Mouse (Mus musculus) kidney, embryonic 15.5 days (tissue): Measurements from ENCODE around the gene Usp7. TPM values are rescaled to one million over a fixed set of nuclear protein-coding genes. Genes with fewer than 3 reads are reported as not detected.
A peak's percentile ranks its signal among the peaks of the same experiment; 100 is the strongest.

ENCODE experiments used
- ATAC-seq: fragments of 200-750 bp; cut with Nextera tagmentation; replicated peaks from 2 replicates; pipeline ENCODE4 v1.8.0; 2017; ENCODE audit warnings: moderate TSS enrichment; ENCODE audit not compliant: low FRiP score
- H3K27ac ChIP-seq: fragments of 300-500 bp; sonication (generic); 2 replicates; pipeline ENCODE4 v1.5.1; 2015; ENCODE audit warnings: mild to moderate bottlenecking, inconsistent platforms
- H3K27me3 ChIP-seq: fragments of 300-500 bp; sonication (generic); 2 replicates; pipeline ENCODE4 v1.6.1; 2015; ENCODE audit warnings: inconsistent platforms
- H3K36me3 ChIP-seq: fragments of 300-500 bp; sonication (generic); 2 replicates; pipeline ENCODE4 v1.6.1; 2015; ENCODE audit warnings: inconsistent platforms
- H3K4me1 ChIP-seq: fragments of 300-500 bp; sonication (generic); 2 replicates; pipeline ENCODE4 v1.6.1; 2015; ENCODE audit warnings: inconsistent platforms
- H3K4me2 ChIP-seq: fragments of 300-500 bp; sonication (generic); 2 replicates; pipeline ENCODE4 v1.6.1; 2015; ENCODE audit warnings: moderate library complexity, mild to moderate bottlenecking, inconsistent platforms
- H3K4me3 ChIP-seq: fragments of 300-500 bp; sonication (generic); replicated peaks from 2 replicates; pipeline ENCODE4 v1.5.1; 2015; ENCODE audit warnings: mild to moderate bottlenecking, inconsistent platforms
- H3K9ac ChIP-seq: fragments of 300-500 bp; sonication (generic); 2 replicates; pipeline ENCODE4 v1.6.1; 2015; ENCODE audit warnings: mild to moderate bottlenecking, inconsistent platforms
- H3K9me3 ChIP-seq: fragments of 300-500 bp; sonication (generic); replicated peaks from 2 replicates; pipeline ENCODE4 v1.6.1; 2016; ENCODE audit warnings: inconsistent platforms
- WGBS: fragments of 180-500 bp; shearing (Covaris S2); methylation state at CpG from one replicate; pipeline ENCODE4 v1.1.7; 2015; ENCODE audit warnings: mixed read lengths; 5-methylcytosine and 5-hydroxymethylcytosine counted together
- polyA plus RNA-seq: library from polyadenylated mRNA; unstranded; fragments of >200 nt; fragmentation: Nextera tagmentation; extraction: Ambion mirVana; gene quantifications from 2 replicates; pipeline ENCODE4 v1.2.1, GENCODE M21; 2015

Usp7 gene
- polyA plus RNA-seq, 1 experiment from 2014 or later: 31.3 TPM

DNA sequence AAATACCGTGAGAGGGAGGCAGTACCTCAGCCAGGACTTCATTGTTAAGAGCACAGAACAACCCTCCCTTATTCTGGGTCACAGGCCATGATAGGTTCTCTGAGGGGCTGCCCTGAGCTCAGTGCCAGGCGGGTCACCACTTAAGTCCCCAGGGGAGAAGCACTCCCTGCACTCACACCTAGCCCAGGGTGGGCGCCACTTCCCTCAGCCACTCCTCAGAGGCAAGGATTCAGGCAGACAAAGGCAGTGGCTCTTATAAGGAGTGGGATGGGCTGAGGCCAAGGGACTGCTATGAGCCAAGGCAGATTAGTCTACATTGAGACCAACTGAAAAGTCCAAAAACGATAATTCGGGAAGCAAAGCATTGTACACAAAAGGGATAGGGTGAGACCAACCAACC is 126.7 kb downstream of the Usp7 start:
- no peak for ATAC-seq
- 78% methylated on average over 5 of the region's 5 CpGs for WGBS
- H3K27ac ChIP-seq: no peak overlapping the region

DNA sequence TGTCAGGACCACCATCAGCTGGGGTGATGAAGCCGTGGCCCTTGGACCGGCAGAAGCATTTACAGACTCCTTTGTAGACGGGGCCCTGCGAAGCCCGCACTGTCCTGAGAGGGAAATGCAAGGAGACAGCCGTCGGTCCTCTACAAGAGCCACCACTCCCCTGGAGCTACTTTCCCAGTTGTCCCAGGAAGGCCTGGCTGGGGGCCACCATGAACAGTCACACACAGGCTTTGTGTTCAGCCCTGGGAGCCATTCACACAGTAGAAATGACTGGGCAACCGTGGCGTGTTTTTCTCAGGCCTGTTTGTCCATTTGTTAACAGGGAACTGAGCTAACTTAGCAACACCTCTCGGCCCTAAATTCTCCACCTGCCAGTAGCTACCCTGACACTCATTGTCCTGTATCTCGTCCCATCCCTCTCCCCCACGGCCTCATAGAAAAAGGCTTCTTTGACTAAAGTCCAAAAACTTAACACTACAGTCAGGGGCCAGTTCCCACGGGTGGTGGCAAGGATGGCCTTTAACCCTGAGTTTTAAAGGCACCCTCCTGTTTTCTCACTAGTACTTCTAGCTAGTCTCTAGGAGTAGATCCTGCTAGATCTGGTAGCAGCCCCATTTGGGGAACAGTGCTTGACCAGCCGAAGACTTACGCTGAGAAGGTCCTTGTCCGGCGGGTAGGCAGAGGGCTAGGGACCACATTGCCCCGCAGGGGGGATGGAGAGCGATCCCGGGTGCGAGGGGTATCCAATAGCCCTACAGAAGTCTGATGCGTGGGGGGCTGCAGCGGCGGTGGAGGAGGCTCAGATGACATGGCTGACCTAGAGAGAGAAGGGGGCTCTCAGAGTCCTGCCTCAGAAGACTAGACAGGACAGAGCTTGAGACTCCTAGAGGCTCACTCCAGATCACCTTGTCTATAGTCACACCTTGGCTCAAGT is 128.2 kb downstream of the Usp7 start:
- Histone ChIP-seq H3K36me3 (peaks cover 43% of the 10 kb centered on the region), H3K27ac (0 out of 2 replicates have a peak overlapping the region, but pooled peaks have one; percentile 32), H3K9ac (no peak overlapping the region), H3K9me3 (no peaks in the 10 kb centered on the region), H3K27me3 (no peaks in the 10 kb centered on the region), H3K4me1 (peaks cover 44% of the 10 kb centered on the region), H3K4me2 (no peak overlapping the region), H3K4me3 (no peak overlapping the region)
- ATAC-seq: no peak
- 69% methylated on average over 24 of the region's 24 CpGs for WGBS

More for the DNA sequence above, 126.7 kb downstream of the Usp7 start:
- Histone ChIP-seq H3K9me3 (no peaks in the 10 kb centered on the region), H3K4me2 (no peak overlapping the region), H3K36me3 (peaks cover 28% of the 10 kb centered on the region), H3K27me3 (no peaks in the 10 kb centered on the region), H3K4me1 (peaks cover 59% of the 10 kb centered on the region), H3K4me3 (no peak overlapping the region), H3K9ac (no peak overlapping the region)

DNA sequence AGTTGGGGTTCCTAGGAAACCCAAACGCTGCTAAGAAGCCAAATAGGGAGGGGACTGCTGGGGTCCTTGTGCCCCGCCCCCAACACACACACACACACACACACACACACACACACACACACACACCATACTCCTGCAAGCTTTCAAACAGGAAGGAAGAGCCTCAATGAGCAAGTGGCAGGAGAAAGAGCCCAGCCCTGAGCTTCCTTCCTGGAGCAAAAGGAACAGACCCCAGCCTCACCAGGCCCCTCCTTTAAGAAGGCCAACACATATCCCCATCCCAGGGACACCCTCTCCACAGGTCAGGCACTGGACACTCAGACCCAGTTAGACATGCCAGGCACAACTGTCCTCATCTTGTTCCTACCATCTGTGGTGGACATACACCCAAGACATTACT is 129.1 kb downstream of the Usp7 start:
- ATAC-seq: no peak
- H3K4me2 ChIP-seq: no peak overlapping the region
- no peak overlapping the region for H3K4me3 ChIP-seq
- H3K27ac ChIP-seq: 0 out of 2 replicates have a peak overlapping the region, but pooled peaks have one; percentile 32
- peaks cover 36% of the 10 kb centered on the region for H3K4me1 ChIP-seq
- H3K27me3 ChIP-seq: no peaks in the 10 kb centered on the region
- H3K9me3 ChIP-seq: no peaks in the 10 kb centered on the region
- H3K36me3 ChIP-seq: peaks cover 52% of the 10 kb centered on the region
- H3K9ac ChIP-seq: no peak overlapping the region
- WGBS: 59% methylated on average over 2 of the region's 2 CpGs

DNA sequence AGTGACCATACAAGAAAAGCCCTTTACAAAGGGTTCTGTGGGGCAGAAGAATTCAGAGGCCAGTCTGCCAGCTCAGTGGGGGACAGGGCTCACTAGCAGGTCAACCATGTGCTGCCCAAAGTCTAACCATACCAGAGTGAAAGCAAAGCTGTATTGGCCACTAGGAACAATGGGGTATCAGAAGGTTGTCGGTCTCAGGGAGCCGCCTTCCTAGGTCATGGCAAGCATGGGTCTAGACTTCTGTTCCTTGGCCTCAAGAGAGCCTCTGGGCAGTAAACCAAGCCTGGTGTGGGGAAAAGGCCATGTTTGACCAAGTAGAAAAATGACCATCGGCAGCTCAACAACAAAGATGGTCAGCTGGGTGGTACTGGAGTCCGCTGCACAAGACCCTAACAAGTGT is 133.3 kb downstream of the Usp7 start:
- Histone ChIP-seq H3K36me3 (peaks cover 91% of the 10 kb centered on the region), H3K4me3 (no peak overlapping the region), H3K9me3 (no peaks in the 10 kb centered on the region), H3K4me2 (no peak overlapping the region), H3K27me3 (no peaks in the 10 kb centered on the region), H3K4me1 (peaks cover 3% of the 10 kb centered on the region; the same call in 1 of the 2 replicates), H3K27ac (no peak overlapping the region), H3K9ac (no peak overlapping the region)
- WGBS: 94% methylated on average over 4 of the region's 4 CpGs
- no peak for ATAC-seq

DNA sequence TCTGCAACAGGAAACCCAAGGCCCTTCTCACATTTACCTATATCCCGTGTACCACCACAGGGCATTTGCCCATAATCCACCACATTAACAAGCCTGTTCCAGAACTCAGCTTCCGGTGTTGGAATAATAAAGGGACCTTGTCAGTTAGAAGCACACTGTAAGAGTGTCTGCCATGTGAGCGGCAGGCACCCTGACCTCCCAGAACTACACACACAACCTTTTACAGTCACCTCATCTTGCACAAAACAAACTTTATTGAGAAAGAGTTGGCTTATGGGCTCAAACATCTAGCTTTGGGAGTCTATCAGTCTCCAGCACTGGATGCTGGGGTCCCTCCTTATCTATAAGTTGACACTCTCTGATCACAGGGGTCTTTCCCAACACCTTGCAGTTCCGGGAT is 133.8 kb downstream of the Usp7 start:
- Histone ChIP-seq H3K36me3 (peaks cover 92% of the 10 kb centered on the region), H3K4me2 (no peak overlapping the region), H3K4me1 (no peaks in the 10 kb centered on the region; the same call in 1 of the 2 replicates), H3K27ac (no peak overlapping the region), H3K9ac (no peak overlapping the region), H3K27me3 (no peaks in the 10 kb centered on the region), H3K4me3 (no peak overlapping the region), H3K9me3 (no peaks in the 10 kb centered on the region)
- WGBS: 87% methylated on average over 4 of the region's 4 CpGs
- ATAC-seq: no peak

DNA sequence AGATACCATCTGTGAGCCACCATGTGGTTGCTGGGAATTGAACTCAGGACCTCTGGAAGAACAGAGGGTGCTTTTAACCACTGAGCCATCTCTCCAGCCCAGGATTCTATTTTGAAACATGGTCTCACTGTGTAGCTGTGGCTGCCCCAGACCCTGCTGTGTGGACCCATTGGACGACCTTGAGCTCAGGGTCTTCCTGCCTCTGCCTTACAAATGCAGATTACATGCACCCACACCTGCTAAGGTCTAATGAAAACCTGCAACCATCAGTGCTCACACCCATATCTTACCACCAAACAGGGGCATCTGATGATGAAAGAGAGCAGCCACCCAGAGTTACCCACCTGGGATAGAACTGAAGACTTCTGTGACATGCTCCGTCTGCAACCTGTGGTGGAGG is 135.9 kb downstream of the Usp7 start:
- no peak for ATAC-seq
- peaks cover 93% of the 10 kb centered on the region for H3K36me3 ChIP-seq
- H3K4me2 ChIP-seq: no peak overlapping the region
- WGBS: 86% methylated on average over 2 of the region's 2 CpGs
- no peaks in the 10 kb centered on the region for H3K27me3 ChIP-seq
- H3K4me3 ChIP-seq: no peak overlapping the region
- H3K9me3 ChIP-seq: no peaks in the 10 kb centered on the region
- no peaks in the 10 kb centered on the region for H3K4me1 ChIP-seq
- H3K27ac ChIP-seq: no peak overlapping the region
- H3K9ac ChIP-seq: no peak overlapping the region

DNA sequence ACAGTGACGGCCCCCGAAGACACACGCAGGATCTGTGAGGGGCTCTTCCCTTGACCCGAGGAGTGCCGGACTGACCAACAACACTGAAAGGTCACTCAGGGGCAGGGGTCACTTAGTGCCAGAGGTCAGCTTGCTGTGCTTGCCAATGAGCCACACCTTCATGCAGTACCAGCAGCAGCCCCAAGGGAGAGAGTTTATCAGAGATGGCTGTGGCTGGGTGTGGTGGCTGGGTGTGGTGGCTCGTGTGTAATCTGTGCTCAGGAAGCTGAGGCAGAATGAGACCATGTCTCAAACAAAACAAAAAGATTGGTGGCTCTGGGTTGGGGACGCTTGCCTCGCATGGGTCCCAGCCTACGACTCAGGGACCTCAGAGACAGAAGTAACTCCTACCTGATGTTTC is 136.5 kb downstream of the Usp7 start:
- Histone ChIP-seq H3K27me3 (no peaks in the 10 kb centered on the region), H3K4me2 (no peak overlapping the region), H3K4me1 (no peaks in the 10 kb centered on the region), H3K4me3 (no peak overlapping the region), H3K9me3 (no peaks in the 10 kb centered on the region), H3K27ac (no peak overlapping the region), H3K9ac (no peak overlapping the region), H3K36me3 (peaks cover 96% of the 10 kb centered on the region)
- no peak for ATAC-seq
- WGBS: 80% methylated on average over 9 of the region's 9 CpGs

DNA sequence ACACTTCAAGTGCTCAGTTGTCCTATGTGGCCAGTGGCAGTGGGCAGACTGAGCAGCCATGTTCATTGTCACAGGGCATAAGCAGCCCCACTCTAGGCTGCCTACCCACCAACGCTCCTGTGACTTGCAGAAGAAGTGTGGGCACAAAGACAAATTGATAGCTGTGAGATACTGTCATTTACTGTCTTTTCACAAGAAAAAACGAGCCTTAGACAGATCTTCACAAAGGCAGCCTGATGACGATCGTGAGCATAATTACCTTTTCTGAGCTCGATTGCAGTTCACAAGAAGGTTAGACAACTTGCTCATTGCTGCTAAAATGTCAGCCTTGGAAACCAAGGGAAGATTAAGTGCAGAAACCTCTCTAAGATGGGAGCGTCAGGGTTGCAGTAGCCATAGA is 137.0 kb downstream of the Usp7 start:
- ATAC-seq: no peak
- 82% methylated on average over 6 of the region's 6 CpGs for WGBS
- Histone ChIP-seq H3K27ac (no peak overlapping the region), H3K9ac (no peak overlapping the region), H3K27me3 (no peaks in the 10 kb centered on the region), H3K36me3 (peaks cover 97% of the 10 kb centered on the region), H3K4me2 (no peak overlapping the region), H3K4me3 (no peak overlapping the region), H3K4me1 (no peaks in the 10 kb centered on the region), H3K9me3 (no peaks in the 10 kb centered on the region)

DNA sequence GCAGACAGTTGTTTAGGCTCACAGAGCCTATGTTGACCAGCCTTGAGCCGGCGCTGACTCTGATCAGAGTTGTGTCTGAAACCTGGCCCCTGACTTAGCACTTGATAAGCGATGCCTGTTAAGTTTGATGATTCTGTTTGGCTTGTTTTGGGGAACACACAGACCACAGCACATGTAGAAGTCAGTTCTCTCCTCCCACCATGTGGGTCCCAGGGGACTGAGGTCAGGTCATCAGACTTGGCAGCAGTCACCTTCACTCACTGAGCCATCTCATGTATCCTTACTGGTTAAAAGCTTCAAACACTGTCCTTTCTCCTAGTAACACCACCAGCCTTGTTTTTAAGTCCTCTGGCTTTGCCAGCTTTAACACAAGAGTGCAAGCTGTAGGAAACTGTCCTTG is 142.1 kb downstream of the Usp7 start:
- no peak overlapping the region for H3K4me3 ChIP-seq
- H3K4me2 ChIP-seq: no peak overlapping the region
- H3K27me3 ChIP-seq: no peaks in the 10 kb centered on the region
- no peak overlapping the region for H3K9ac ChIP-seq
- no peaks in the 10 kb centered on the region for H3K4me1 ChIP-seq
- WGBS: 86% methylated on average over 3 of the region's 3 CpGs
- H3K27ac ChIP-seq: no peak overlapping the region
- H3K36me3 ChIP-seq: peaks cover 99% of the 10 kb centered on the region
- no peak for ATAC-seq
- H3K9me3 ChIP-seq: no peaks in the 10 kb centered on the region

DNA sequence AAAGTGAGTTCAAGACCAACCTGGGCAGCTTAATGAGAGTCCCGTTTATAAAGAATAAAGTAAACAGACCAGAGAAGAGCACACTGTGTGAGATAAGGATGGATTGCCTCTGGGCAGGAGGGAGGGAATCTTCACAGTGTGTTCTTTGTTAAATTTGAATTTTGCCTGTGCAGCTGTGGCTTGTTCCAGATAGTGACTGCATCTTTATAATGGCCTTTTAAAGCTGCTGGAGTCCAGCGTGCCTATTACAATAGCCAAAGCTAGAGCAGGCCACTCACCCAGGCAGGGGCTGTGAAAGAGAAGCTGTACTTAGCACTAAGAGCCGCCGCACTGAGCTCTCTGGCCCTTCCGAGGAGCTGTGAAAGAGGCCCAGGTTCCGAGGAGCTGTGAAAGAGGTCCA is 146.6 kb downstream of the Usp7 start:
- H3K27ac ChIP-seq: no peak overlapping the region
- H3K9ac ChIP-seq: no peak overlapping the region
- H3K9me3 ChIP-seq: no peaks in the 10 kb centered on the region
- H3K4me3 ChIP-seq: no peak overlapping the region
- ATAC-seq: no peak
- WGBS: 88% methylated on average over 6 of the region's 6 CpGs
- no peak overlapping the region for H3K4me2 ChIP-seq
- H3K4me1 ChIP-seq: no peaks in the 10 kb centered on the region
- H3K36me3 ChIP-seq: peaks cover 97% of the 10 kb centered on the region
- H3K27me3 ChIP-seq: no peaks in the 10 kb centered on the region

DNA sequence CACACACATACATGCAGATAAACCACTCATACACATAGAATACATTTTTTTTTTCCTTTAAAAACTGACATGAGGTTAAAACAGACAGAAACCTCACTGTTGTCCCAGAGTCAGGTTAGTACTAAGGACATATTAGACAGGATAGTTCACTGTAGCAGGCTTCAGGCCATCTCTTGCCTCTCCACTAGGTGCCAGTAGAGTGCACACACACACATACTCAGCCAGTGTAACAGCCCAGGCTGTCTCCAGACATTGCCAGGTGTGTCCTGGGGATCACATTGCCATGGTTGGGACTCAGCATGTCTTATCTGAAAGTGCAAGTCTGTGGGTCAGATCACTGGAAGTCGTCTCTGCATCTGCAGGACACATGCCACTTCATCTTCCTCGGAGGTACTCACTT is 148.3 kb downstream of the Usp7 start:
- Histone ChIP-seq H3K9ac (no peak overlapping the region), H3K4me2 (no peak overlapping the region), H3K9me3 (no peaks in the 10 kb centered on the region), H3K4me1 (peaks cover 4% of the 10 kb centered on the region; the same call in 1 of the 2 replicates), H3K27ac (no peak overlapping the region), H3K27me3 (no peaks in the 10 kb centered on the region), H3K4me3 (no peak overlapping the region), H3K36me3 (peaks cover 80% of the 10 kb centered on the region)
- peak; percentile 64; the same call in 1 of the 2 replicates for ATAC-seq
- 81% methylated on average over 2 of the region's 2 CpGs for WGBS
